ENCODE assay signal across 21 mouse cellular contexts in genomic region chr17:80579901-80580300, GRCm38 (mm10). TPM values are rescaled to one million over a fixed set of nuclear protein-coding genes. Genes with fewer than 3 reads are reported as not detected.
DNase-seq lines count a peak whose midpoint lies in the region; ATAC-seq and TF ChIP-seq lines count a peak whose summit lies in the region.
"Had no signal": no experiment of that assay in that cellular context is flagged by ENCODE, and none has a peak within 500 bp of the region (broad histone marks: within the 10 kb centered on the region; RNA-seq: fewer than 3 reads in every experiment).

No protein-coding gene starts in this region.

- 53% methylated on average over 6 of the region's 6 CpGs for WGBS in kidney, postnatal 0 days

- H3K27ac ChIP-seq in kidney, postnatal 0 days: no peak overlapping the region
- H3K27ac ChIP-seq: forebrain, embryonic 10.5 days; forebrain, embryonic 13.5 days; heart, embryonic 13.5 days; hindbrain, embryonic 12.5 days; hindbrain, embryonic 15.5 days had no signal

- H3K9ac ChIP-seq in kidney, postnatal 0 days (ENCODE audit: low read depth, low read length): no peak overlapping the region
- H3K9ac ChIP-seq: forebrain, embryonic 13.5 days; heart, embryonic 13.5 days; hindbrain, embryonic 12.5 days; hindbrain, embryonic 15.5 days had no signal

- peaks cover 3% of the 10 kb centered on the region; the same call in 1 of the 2 replicates for H3K4me1 ChIP-seq in kidney, postnatal 0 days (replicated peaks; ENCODE audit: insufficient read depth, low read length)

- peak; percentile 55 for ATAC-seq in kidney, postnatal 0 days (replicated peaks; ENCODE audit: low FRiP score, low read depth)
- ATAC-seq in activated CD4-positive, CD25-positive, alpha-beta regulatory T cell, adult 4 months: no peak
- ATAC-seq: forebrain, embryonic 13.5 days; forebrain, embryonic 16.5 days had no signal

- no peaks in the 10 kb centered on the region for H3K9me3 ChIP-seq in kidney, postnatal 0 days (replicated peaks; ENCODE audit: low read length)
- H3K9me3 ChIP-seq: forebrain, embryonic 10.5 days; forebrain, embryonic 13.5 days; heart, embryonic 13.5 days; hindbrain, embryonic 12.5 days; hindbrain, embryonic 15.5 days had no signal

- H3K27me3 ChIP-seq in kidney, postnatal 0 days (ENCODE audit: insufficient read depth, low read length): no peaks in the 10 kb centered on the region
- H3K27me3 ChIP-seq: forebrain, embryonic 13.5 days; heart, embryonic 13.5 days; hindbrain, embryonic 12.5 days; hindbrain, embryonic 15.5 days had no signal

- H3K4me2 ChIP-seq in kidney, postnatal 0 days (ENCODE audit: low read length): no peak overlapping the region
- H3K4me2 ChIP-seq: forebrain, embryonic 13.5 days; heart, embryonic 13.5 days; hindbrain, embryonic 12.5 days; hindbrain, embryonic 15.5 days had no signal

- H3K36me3 ChIP-seq in kidney, postnatal 0 days (ENCODE audit: insufficient read depth, low read length): peaks cover 24% of the 10 kb centered on the region

- intact Hi-C loops in heart, postnatal 10 days (cut with DNase I): no loop called here

- H3K4me3 ChIP-seq in kidney, postnatal 0 days (replicated peaks; ENCODE audit: low read depth, low read length): no peak overlapping the region
- H3K4me3 ChIP-seq: forebrain, embryonic 10.5 days; forebrain, embryonic 13.5 days; heart, embryonic 13.5 days; hindbrain, embryonic 12.5 days; hindbrain, embryonic 15.5 days had no signal

- TF ChIP-seq CTCF in kidney, postnatal 0 days (IDR thresholded peaks at IDR 0.05; ENCODE audit: low read depth): no peak

- peak; percentile 79 for DNase-seq in heart, adult 11 months
- DNase-seq in heart, postnatal 10 days: no peak
- peak; percentile 30 for DNase-seq in kidney, adult 9 months
- no peak for DNase-seq in kidney, postnatal 10 days
- no peak for DNase-seq in kidney, postnatal 0 days (ENCODE audit: low spot score)
- DNase-seq in kidney, postnatal 4 days: no peak
- DNase-seq: adrenal gland, postnatal 10 days; adrenal gland, postnatal 36 days; cerebellum, adult 18-20 months; cerebellum, adult 9-10 months; cerebellum, postnatal 14 days; gastrocnemius, postnatal 10 days; gastrocnemius, postnatal 36 days had no signal

RNA-seq across cellular contexts. Expression of gene Cdkl4, which starts 2.3 kb away (rescaled TPM):
- not detected for total RNA-seq in heart, postnatal 10 days (2021)
- polyA plus RNA-seq in kidney, postnatal 0 days (2015; fragmentation: Nextera tagmentation; extraction: Ambion mirVana): 1.6 and 1.8 TPM in 2 replicates
- polyA plus RNA-seq in activated CD4-positive, CD25-positive, alpha-beta regulatory T cell, adult 4 months (2017; shearing (Covaris generic)): 1 to 10 TPM in 1 of 2 experiments, under 1 TPM in 1; 0.57 to 1.1 TPM
- total RNA-seq: gastrocnemius, postnatal 36 days; hematopoietic stem cell, adult 5-6 weeks had no signal
- polyA plus RNA-seq: heart, embryonic 13.5 days had no signal

Comparison
In these comparisons a context has a peak if more than half of its experiments do, and no peak if none do; other contexts are left out.
1. DNase-seq: peak in heart, adult 11 months (single experiment) and kidney, adult 9 months (single experiment); none in heart, postnatal 10 days (0 of 2), kidney, postnatal 10 days (single experiment), kidney, postnatal 0 days (single experiment) and kidney, postnatal 4 days (0 of 2).